Mouse (Mus musculus) heart, adult 2 months (tissue): ENCODE measurements around the gene Btnl1. TPM values are rescaled to one million over a fixed set of nuclear protein-coding genes. Genes with fewer than 3 reads are reported as not detected.

Source experiments
- DNase-seq, 2 experiments: peaks; one replicate each; pipeline ENCODE4 v3.0.0; 2021
- H3K27ac ChIP-seq: fragments of 200-600 bp; 2 replicates; pipeline ENCODE4 v1.8.1; 2022
- H3K27me3 ChIP-seq: fragments of 200-500 bp; 2 replicates; pipeline ENCODE4 v1.6.1; 2012; ENCODE audit warnings: mild to moderate bottlenecking, low read length, inconsistent platforms, mixed read lengths; ENCODE audit not compliant: control insufficient read depth, insufficient read depth
- H3K36me3 ChIP-seq: fragments of 200-500 bp; 2 replicates; pipeline ENCODE4 v1.6.1; 2012; ENCODE audit warnings: low read length, inconsistent platforms; ENCODE audit not compliant: control insufficient read depth, insufficient read depth
- H3K4me1 ChIP-seq: fragments of 200-500 bp; 2 replicates; pipeline ENCODE4 v1.6.1; 2011; ENCODE audit warnings: low read length; ENCODE audit not compliant: control insufficient read depth, insufficient read depth
- H3K4me3 ChIP-seq: fragments of 200-600 bp; 2 replicates; pipeline ENCODE4 v1.8.1; 2022
- H3K79me2 ChIP-seq: fragments of 200-500 bp; replicated peaks from 2 replicates; pipeline ENCODE4 v1.6.1; 2012; ENCODE audit warnings: mild to moderate bottlenecking, inconsistent platforms, low read length, moderate library complexity, mixed read lengths; ENCODE audit not compliant: control insufficient read depth, insufficient read depth
- H3K9ac ChIP-seq: fragments of 200-500 bp; 2 replicates; pipeline ENCODE4 v1.6.1; 2012; ENCODE audit warnings: low read depth, mild to moderate bottlenecking, control low read depth, inconsistent platforms, low read length, mixed read lengths
- CTCF ChIP-seq: fragments of 200-600 bp; IDR thresholded peaks from 2 replicates; pipeline ENCODE4 v1.8.1; 2022; ENCODE audit warnings: antibody characterized with exemption, mild to moderate bottlenecking, moderate library complexity
- EP300 ChIP-seq: fragments of 200-500 bp; IDR thresholded peaks from 2 replicates; pipeline ENCODE4 v1.6.1; 2011; ENCODE audit warnings: low read depth, low read length, control low read depth; ENCODE audit not compliant: insufficient read depth
- POLR2A ChIP-seq: fragments of 200-500 bp; IDR thresholded peaks from 2 replicates; pipeline ENCODE4 v1.6.1; 2011; ENCODE audit warnings: mild to moderate bottlenecking, low read depth, low read length, control low read depth; ENCODE audit not compliant: insufficient read depth
- WGBS: fragments of 180-500 bp; shearing (Covaris S2); methylation state at CpG from one replicate; pipeline ENCODE4 v1.1.7; 2018; 5-methylcytosine and 5-hydroxymethylcytosine counted together
- intact Hi-C: fragments of 180-260 bp; cut with DNase I; formaldehyde crosslinking; loops from one replicate; pipeline ENCODE4 v1.15.1; 2025
- polyA plus RNA-seq: library from polyadenylated mRNA; depleted of rRNA; stranded (reverse); fragments of >200 nt; gene quantifications from 2 replicates; pipeline ENCODE4 v1.2.3, GENCODE M21; 2012
- total RNA-seq, 2 experiments: library from RNA; stranded (reverse); gene quantifications; 2 replicates each; pipeline ENCODE4 v1.2.3; 2021

Gene Btnl1
- total and polyA plus RNA-seq, 3 experiments: not detected

DNA sequence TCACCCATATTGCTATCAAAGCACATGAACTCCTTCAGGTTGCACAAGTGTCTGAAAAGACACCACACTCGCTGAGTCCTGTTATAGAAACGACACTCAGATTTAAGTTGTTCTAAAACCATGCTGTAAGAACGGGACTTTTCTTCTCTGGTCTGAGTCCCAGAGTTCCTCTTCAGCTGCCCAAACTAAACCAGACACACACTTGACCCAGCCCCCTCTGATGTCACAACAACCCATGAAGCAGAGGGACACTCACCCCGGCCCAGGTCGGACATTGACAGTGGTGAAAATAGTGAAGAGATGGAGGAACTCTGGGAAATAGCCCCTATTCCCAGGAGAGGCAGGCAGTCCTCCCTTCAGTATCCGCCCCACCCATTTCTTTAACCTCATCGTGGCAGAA is 14.6 kb downstream of the Btnl1 start:
- no peak overlapping the region for H3K4me3 ChIP-seq
- no peak overlapping the region for H3K9ac ChIP-seq
- peaks cover 5% of the 10 kb centered on the region for H3K4me1 ChIP-seq
- no peak for TF ChIP-seq CTCF
- no peak for TF ChIP-seq EP300
- TF ChIP-seq POLR2A: no peak
- no peak for DNase-seq
- no peaks in the 10 kb centered on the region for H3K36me3 ChIP-seq
- H3K79me2 ChIP-seq: no peaks in the 10 kb centered on the region
- no peaks in the 10 kb centered on the region for H3K27me3 ChIP-seq
- WGBS: 47% methylated on average over 7 of the region's 7 CpGs
- intact Hi-C loops: no loop called here
- no peak overlapping the region for H3K27ac ChIP-seq

GRCm38 (mm10) chr17:34392321-34392720 is 15.4 kb downstream of the Btnl1 start:
- H3K4me3 ChIP-seq: peak overlapping the region; percentile 20; the same call in 1 of the 2 replicates
- no peak overlapping the region for H3K27ac ChIP-seq
- no peaks in the 10 kb centered on the region for H3K27me3 ChIP-seq
- H3K79me2 ChIP-seq: no peaks in the 10 kb centered on the region
- WGBS: 2% methylated on average over 24 of the region's 24 CpGs
- intact Hi-C loops: no loop called here
- H3K4me1 ChIP-seq: peaks cover 5% of the 10 kb centered on the region
- DNase-seq: peak; percentile 52 to 57
- H3K36me3 ChIP-seq: no peaks in the 10 kb centered on the region
- no peak overlapping the region for H3K9ac ChIP-seq
- TF ChIP-seq EP300 (no peak), POLR2A (no peak), CTCF (no peak)

- H3K79me2 ChIP-seq: no peaks in the 10 kb centered on the region
- no peak overlapping the region for H3K27ac ChIP-seq
- intact Hi-C loops: no loop called here
- TF ChIP-seq CTCF (peak; percentile 34), POLR2A (no peak)
- peaks cover 2% of the 10 kb centered on the region; the same call in 1 of the 2 replicates for H3K4me1 ChIP-seq
- 62% methylated on average over 5 of the region's 5 CpGs for WGBS
- no peak overlapping the region for H3K4me3 ChIP-seq
- no peak overlapping the region for H3K9ac ChIP-seq
- no peaks in the 10 kb centered on the region for H3K36me3 ChIP-seq
- DNase-seq: no peak
- no peaks in the 10 kb centered on the region; the same call in 1 of the 2 replicates for H3K27me3 ChIP-seq
These were observed 20.4 kb downstream of the Btnl1 start for GRCm38 (mm10) chr17:34397357-34397756.

GRCm38 (mm10) chr17:34398058-34398710 is 21.3 kb downstream of the Btnl1 start:
- H3K4me3 ChIP-seq: peak overlapping the region; percentile 57; the same call in 1 of the 2 replicates
- WGBS: 18% methylated on average over 9 of the region's 9 CpGs
- no peaks in the 10 kb centered on the region for H3K79me2 ChIP-seq
- H3K36me3 ChIP-seq: no peaks in the 10 kb centered on the region
- no peak for TF ChIP-seq CTCF
- no peak for TF ChIP-seq POLR2A
- no peak for TF ChIP-seq EP300
- peaks cover 2% of the 10 kb centered on the region; the same call in 1 of the 2 replicates for H3K4me1 ChIP-seq
- no peak overlapping the region; the same call in 1 of the 2 replicates for H3K27ac ChIP-seq
- H3K9ac ChIP-seq: no peak overlapping the region
- DNase-seq: peak; percentile 23 to 26
- intact Hi-C loops: no loop called here
- no peaks in the 10 kb centered on the region; the same call in 1 of the 2 replicates for H3K27me3 ChIP-seq

DNA sequence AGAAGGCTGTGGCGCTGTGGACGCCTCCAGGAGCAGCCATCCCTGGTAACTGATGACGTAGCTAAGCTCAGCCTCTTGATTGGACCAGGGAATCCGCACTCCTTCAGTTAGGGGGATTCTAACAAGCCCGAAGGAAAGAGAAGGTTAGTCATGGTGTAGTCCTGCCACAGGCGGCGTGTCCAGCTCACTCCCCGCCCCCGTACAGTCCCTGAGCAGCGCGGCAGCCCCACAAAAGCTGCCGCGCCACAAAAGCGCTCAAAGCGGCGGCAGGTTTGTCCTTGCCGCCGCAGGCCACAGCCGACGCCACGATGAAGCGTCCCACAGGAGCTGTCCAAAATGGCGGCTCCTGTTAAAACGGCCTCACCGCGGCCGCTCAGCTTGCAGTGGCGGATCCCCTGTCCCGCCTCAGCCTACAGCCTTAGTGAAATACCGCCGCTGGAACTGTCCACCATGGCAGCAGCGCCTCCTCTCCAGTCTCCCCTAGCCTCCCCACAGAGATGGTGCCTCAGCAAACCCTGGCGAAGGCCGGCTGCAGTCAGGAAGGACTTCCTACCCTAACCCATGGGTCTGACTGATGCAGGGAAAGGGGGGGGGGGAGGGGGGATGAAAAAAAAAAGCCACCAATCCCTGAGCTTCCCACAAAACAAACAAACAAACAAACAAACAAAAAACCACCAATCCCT is 21.9 kb downstream of the Btnl1 start, which contains the start of gene BC051142:
Gene BC051142, plus strand, starts transcription at position 110 of the 683 bp plus-strand sequence.
- peaks cover 2% of the 10 kb centered on the region; the same call in 1 of the 2 replicates for H3K4me1 ChIP-seq
- H3K9ac ChIP-seq: peak within 1 kb of the TSS; percentile 60
- no peaks in the 10 kb centered on the region for H3K36me3 ChIP-seq
- peak within 1 kb of the TSS; percentile 57 for H3K4me3 ChIP-seq
- 0 out of 2 replicates have a peak, but pooled peaks have one; percentile 46 for TF ChIP-seq POLR2A
- TF ChIP-seq EP300: no peak
- H3K27ac ChIP-seq: peak within 1 kb of the TSS; percentile 69
- DNase-seq: peak; percentile 75 to 83
- intact Hi-C loops: no loop called here
- no peaks in the 10 kb centered on the region for H3K79me2 ChIP-seq
- no peaks in the 10 kb centered on the region; the same call in 1 of the 2 replicates for H3K27me3 ChIP-seq
- WGBS: 12% methylated on average over 34 of the region's 34 CpGs

DNA sequence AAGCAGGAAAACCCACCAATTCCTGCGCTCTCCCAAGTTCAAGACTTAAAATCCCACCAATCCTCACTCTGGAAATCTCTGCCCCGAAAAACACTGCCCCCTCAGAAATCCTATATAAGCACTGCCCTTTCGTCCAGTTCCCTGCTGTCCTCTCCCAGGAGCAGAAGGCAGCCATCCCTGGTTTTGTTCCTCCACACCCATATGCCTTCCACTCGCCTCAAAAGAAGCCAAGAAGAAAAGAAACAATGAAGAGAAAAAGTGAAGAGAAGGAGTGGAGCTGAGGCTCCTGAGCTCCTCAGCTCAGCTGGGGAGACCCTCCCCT is 22.4 kb downstream of the Btnl1 start:
- intact Hi-C loops: no loop called here
- Histone ChIP-seq H3K27ac (no peak overlapping the region), H3K79me2 (no peaks in the 10 kb centered on the region), H3K9ac (no peak overlapping the region), H3K36me3 (no peaks in the 10 kb centered on the region), H3K4me3 (no peak overlapping the region), H3K27me3 (no peaks in the 10 kb centered on the region; the same call in 1 of the 2 replicates), H3K4me1 (peaks cover 2% of the 10 kb centered on the region; the same call in 1 of the 2 replicates)
- TF ChIP-seq CTCF (no peak), POLR2A (no peak), EP300 (no peak)
- WGBS: 56% methylated on average over 4 of the region's 4 CpGs
- DNase-seq: no peak
